Mouse (Mus musculus) forebrain, postnatal 0 days (tissue): ENCODE data around the gene Syn3. TPM values are rescaled to one million over a fixed set of nuclear protein-coding genes. Genes with fewer than 3 reads are reported as not detected.

Experiments used
- ATAC-seq: fragments of 200-750 bp; cut with Nextera tagmentation; 2 replicates; pipeline ENCODE4 v1.8.0; 2017; ENCODE audit warnings: mild to moderate bottlenecking, moderate library complexity
- DNase-seq: peaks from one replicate; pipeline ENCODE4 v3.0.0-alpha.2; 2015
- H3K27ac ChIP-seq: fragments of 300-500 bp; sonication (generic); 2 replicates; pipeline ENCODE4 v1.5.1; 2014; ENCODE audit warnings: low read depth, mild to moderate bottlenecking, antibody characterized with exemption, low read length, moderate library complexity, mixed read lengths
- H3K27me3 ChIP-seq: fragments of 300-500 bp; sonication (generic); 2 replicates; pipeline ENCODE4 v1.6.1; 2014; ENCODE audit warnings: mild to moderate bottlenecking, low read length, mixed read lengths; ENCODE audit not compliant: insufficient read depth
- H3K36me3 ChIP-seq: fragments of 300-500 bp; sonication (generic); 2 replicates; pipeline ENCODE4 v1.6.1; 2014; ENCODE audit warnings: mild to moderate bottlenecking, moderate library complexity; ENCODE audit not compliant: insufficient read depth
- H3K4me1 ChIP-seq: fragments of 300-500 bp; sonication (generic); 2 replicates; pipeline ENCODE4 v1.6.1; 2014; ENCODE audit warnings: antibody characterized with exemption; ENCODE audit not compliant: insufficient read depth
- H3K4me2 ChIP-seq: fragments of 300-500 bp; sonication (generic); 2 replicates; pipeline ENCODE4 v1.6.1; 2014; ENCODE audit warnings: low read depth, mild to moderate bottlenecking, moderate library complexity
- H3K4me3 ChIP-seq: fragments of 300-500 bp; sonication (generic); 2 replicates; pipeline ENCODE4 v1.5.1; 2014; ENCODE audit warnings: low read depth, low read length, mixed read lengths
- H3K9ac ChIP-seq: fragments of 300-500 bp; sonication (generic); 2 replicates; pipeline ENCODE4 v1.6.1; 2014; ENCODE audit warnings: mild to moderate bottlenecking
- H3K9me3 ChIP-seq: fragments of 300-500 bp; sonication (generic); 2 replicates; pipeline ENCODE4 v1.6.1; 2016; ENCODE audit warnings: low read length
- CTCF ChIP-seq: sonication (generic); IDR thresholded peaks from 2 replicates; pipeline ENCODE4 v1.5.1; 2016; ENCODE audit warnings: antibody characterized with exemption, control low read depth, low read depth
- WGBS: fragments of 180-500 bp; shearing (Covaris S2); extraction: QIAGEN DNeasy Blood & Tissue Kit; methylation state at CpG from one replicate; pipeline ENCODE4 v1.1.7; 2014; 5-methylcytosine and 5-hydroxymethylcytosine counted together
- polyA plus RNA-seq: library from polyadenylated mRNA; unstranded; fragments of >200 nt; fragmentation: Nextera tagmentation; extraction: Ambion mirVana; gene quantifications from 2 replicates; pipeline ENCODE4 v1.2.1, GENCODE M21; 2015
- total RNA-seq: library from RNA; depleted of rRNA; stranded (reverse); fragments of >200 nt; gene quantifications from 2 replicates; pipeline ENCODE4 v1.2.3, GENCODE M21; 2014

Gene Syn3
- total and polyA plus RNA-seq, 2 experiments from 2014 or later = 16.4 to 47.6 TPM

- DNase-seq = no peak
- Histone ChIP-seq H3K4me1 (no peaks in the 10 kb centered on the region), H3K36me3 (0 out of 2 replicates have a peak, but pooled peaks cover 3% of the 10 kb centered on the region), H3K9ac (no peak overlapping the region), H3K4me3 (no peak overlapping the region), H3K27ac (no peak overlapping the region), H3K27me3 (no peaks in the 10 kb centered on the region), H3K9me3 (no peaks in the 10 kb centered on the region), H3K4me2 (no peak overlapping the region)
- TF ChIP-seq CTCF = peak; percentile 39
- WGBS = 80% methylated on average over 2 of the region's 2 CpGs
- ATAC-seq = no peak
Measured at GRCm38 (mm10) chr10:86418345-86418744, 80.4 kb downstream of the Syn3 start.

- Histone ChIP-seq H3K27ac (no peak overlapping the region), H3K4me1 (no peaks in the 10 kb centered on the region), H3K9me3 (no peaks in the 10 kb centered on the region), H3K4me2 (no peak overlapping the region), H3K36me3 (0 out of 2 replicates have a peak, but pooled peaks cover 3% of the 10 kb centered on the region), H3K4me3 (no peak overlapping the region), H3K27me3 (no peaks in the 10 kb centered on the region), H3K9ac (no peak overlapping the region)
- DNase-seq (no peak), ATAC-seq (no peak)
- no peak for TF ChIP-seq CTCF
- 71% methylated on average over 8 of the region's 8 CpGs for WGBS
Measured at GRCm38 (mm10) chr10:86416806-86417205, 81.9 kb downstream of the Syn3 start.

GRCm38 (mm10) chr10:86410868-86411267, 87.8 kb downstream of the Syn3 start:
- H3K4me3 ChIP-seq = no peak overlapping the region
- no peak overlapping the region for H3K27ac ChIP-seq
- H3K4me1 ChIP-seq = no peaks in the 10 kb centered on the region
- no peak overlapping the region for H3K9ac ChIP-seq
- no peak for TF ChIP-seq CTCF
- peaks cover 12% of the 10 kb centered on the region; the same call in 1 of the 2 replicates for H3K36me3 ChIP-seq
- 42% methylated on average over 6 of the region's 6 CpGs for WGBS
- ATAC-seq (no peak), DNase-seq (no peak)
- no peaks in the 10 kb centered on the region for H3K27me3 ChIP-seq
- H3K9me3 ChIP-seq = no peaks in the 10 kb centered on the region
- H3K4me2 ChIP-seq = no peak overlapping the region

GRCm38 (mm10) chr10:86406952-86407351, 91.7 kb downstream of the Syn3 start:
- Histone ChIP-seq H3K4me3 (no peak overlapping the region), H3K9ac (no peak overlapping the region), H3K27me3 (no peaks in the 10 kb centered on the region), H3K9me3 (no peaks in the 10 kb centered on the region), H3K36me3 (peaks cover 9% of the 10 kb centered on the region; the same call in 1 of the 2 replicates), H3K4me2 (no peak overlapping the region), H3K27ac (no peak overlapping the region), H3K4me1 (no peaks in the 10 kb centered on the region)
- no peak for ATAC-seq
- no peak for DNase-seq
- WGBS = 79% methylated on average over 4 of the region's 4 CpGs
- TF ChIP-seq CTCF = no peak

- H3K4me1 ChIP-seq = no peaks in the 10 kb centered on the region
- 82% methylated on average over 2 of the region's 2 CpGs for WGBS
- H3K9me3 ChIP-seq = 0 out of 2 replicates have a peak, but pooled peaks cover 3% of the 10 kb centered on the region
- no peak overlapping the region for H3K27ac ChIP-seq
- no peaks in the 10 kb centered on the region for H3K27me3 ChIP-seq
- H3K4me3 ChIP-seq = no peak overlapping the region
- DNase-seq = no peak
- no peak overlapping the region for H3K9ac ChIP-seq
- no peak for TF ChIP-seq CTCF
- no peak overlapping the region for H3K4me2 ChIP-seq
- no peak for ATAC-seq
- no peaks in the 10 kb centered on the region for H3K36me3 ChIP-seq
Measured at GRCm38 (mm10) chr10:86398347-86398720, 100.4 kb downstream of the Syn3 start.

- no peaks in the 10 kb centered on the region for H3K36me3 ChIP-seq
- 76% methylated on average over 4 of the region's 4 CpGs for WGBS
- DNase-seq (no peak), ATAC-seq (no peak)
- H3K4me2 ChIP-seq = no peak overlapping the region
- H3K4me3 ChIP-seq = no peak overlapping the region
- no peaks in the 10 kb centered on the region for H3K4me1 ChIP-seq
- H3K9me3 ChIP-seq = 0 out of 2 replicates have a peak, but pooled peaks cover 3% of the 10 kb centered on the region
- no peak for TF ChIP-seq CTCF
- H3K27ac ChIP-seq = no peak overlapping the region
- H3K27me3 ChIP-seq = no peaks in the 10 kb centered on the region
- H3K9ac ChIP-seq = no peak overlapping the region
Measured at GRCm38 (mm10) chr10:86397577-86398346, 100.9 kb downstream of the Syn3 start.

GRCm38 (mm10) chr10:86392399-86392798, 106.3 kb downstream of the Syn3 start:
- no peak overlapping the region for H3K9ac ChIP-seq
- WGBS = 92% methylated on average over 3 of the region's 3 CpGs
- no peaks in the 10 kb centered on the region for H3K36me3 ChIP-seq
- no peaks in the 10 kb centered on the region for H3K27me3 ChIP-seq
- TF ChIP-seq CTCF = no peak
- ATAC-seq (no peak), DNase-seq (no peak)
- peaks cover 4% of the 10 kb centered on the region; the same call in 1 of the 2 replicates for H3K4me1 ChIP-seq
- no peak overlapping the region for H3K27ac ChIP-seq
- no peak overlapping the region for H3K4me3 ChIP-seq
- 0 out of 2 replicates have a peak, but pooled peaks cover 3% of the 10 kb centered on the region for H3K9me3 ChIP-seq
- no peak overlapping the region for H3K4me2 ChIP-seq
